Mouse (Mus musculus): Measurements from ENCODE around the gene Efcab12. TPM values are rescaled to one million over a fixed set of nuclear protein-coding genes. Genes with fewer than 3 reads are reported as not detected.
"Not testable (repeated sequence)": the region's sequence is repeated elsewhere in the genome, so short reads cannot be mapped to it uniquely, and the experiment has no call there.

The Efcab12 gene
- 1 to 10 TPM; 3.8 to 5.3 TPM for total RNA-seq (2021)

DNA sequence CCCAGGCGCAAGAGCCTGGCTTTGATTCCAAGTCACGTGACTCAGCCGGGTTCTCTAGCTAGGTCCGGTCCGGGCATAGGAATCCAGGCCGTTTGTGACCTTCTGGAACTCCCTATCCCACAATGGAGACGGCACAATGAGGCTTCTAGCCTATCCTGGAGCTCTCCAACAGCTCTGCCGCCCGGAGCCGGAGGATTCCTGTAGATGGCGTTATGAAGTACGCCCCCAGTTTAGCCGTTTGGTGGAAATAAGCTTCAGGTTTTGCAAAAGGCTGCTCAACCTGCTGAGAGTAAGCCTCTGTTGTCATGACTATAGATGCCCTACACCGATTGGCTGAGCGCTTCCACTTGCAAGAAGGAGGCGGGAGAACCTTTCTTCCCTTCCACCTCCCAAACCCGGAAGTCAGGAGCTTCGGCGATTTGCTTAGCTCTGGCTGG, at the start of gene Efcab12:
Efcab12 (minus strand) TSS at position 252 of the 437 bp plus-strand sequence.
- peak; percentile 65 to 68 for DNase-seq (ENCODE audit: low spot score in 2 of 2)
- intact Hi-C loops (cut with DNase I), result no loop called here

GRCm38 (mm10) chr6:115886894-115887293, 48.7 kb upstream of the Efcab12 start:
- intact Hi-C loops (cut with DNase I), result no loop called here
- DNase-seq (ENCODE audit: low spot score in 2 of 2), result no peak

DNA sequence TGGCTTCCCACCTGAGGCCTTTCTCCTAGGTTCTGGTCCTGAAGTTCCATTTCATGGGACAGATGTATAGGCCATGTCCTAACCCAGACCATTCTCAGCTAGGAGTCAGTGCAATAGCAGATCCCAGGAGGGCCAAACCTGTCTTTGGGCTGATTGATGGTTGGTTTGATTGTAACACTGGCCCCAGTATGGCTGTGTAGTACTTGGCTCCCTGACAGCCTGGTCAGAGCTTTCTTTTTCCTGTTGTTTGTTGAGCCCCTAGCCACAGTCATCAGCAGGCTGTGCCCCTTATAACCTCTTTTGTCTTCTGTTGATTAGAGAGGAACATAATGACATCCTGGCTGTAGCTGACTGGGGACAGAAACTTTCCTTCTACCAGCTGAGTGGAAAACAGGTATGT, 45.8 kb upstream of the Efcab12 start:
- DNase-seq (ENCODE audit: low spot score in 2 of 2), result no peak
- intact Hi-C loops (cut with DNase I), result no loop called here

DNA sequence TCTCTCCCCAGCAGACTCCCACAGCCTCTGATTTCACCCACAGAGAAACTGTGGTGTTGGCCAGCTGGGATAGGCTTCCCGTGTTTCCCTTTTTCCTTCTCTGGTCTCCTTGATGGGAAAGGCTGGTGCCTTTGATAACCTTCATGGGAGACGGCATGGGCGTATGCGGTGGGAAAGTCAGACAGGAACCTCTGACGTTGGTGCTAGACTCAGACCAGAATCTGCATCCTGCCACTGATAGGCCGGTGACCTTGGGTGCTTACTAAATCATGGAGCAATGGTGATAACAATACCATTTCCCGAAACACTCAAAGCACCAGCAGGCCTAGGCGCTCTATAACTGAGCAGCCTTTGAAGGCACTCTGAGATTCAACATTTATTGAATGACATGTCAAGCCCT, 42.5 kb upstream of the Efcab12 start:
- intact Hi-C loops (cut with DNase I), result no loop called here

GRCm38 (mm10) chr6:115879736-115880135, 41.5 kb upstream of the Efcab12 start:
- intact Hi-C loops (cut with DNase I), result no loop called here
- DNase-seq (ENCODE audit: low spot score in 2 of 2), result no peak

More for the DNA sequence above, 42.5 kb upstream of the Efcab12 start:
- DNase-seq (ENCODE audit: low spot score in 2 of 2), result no peak

GRCm38 (mm10) chr6:115878694-115879093, 40.5 kb upstream of the Efcab12 start:
- no peak for DNase-seq (ENCODE audit: low spot score in 2 of 2)
- intact Hi-C loops (cut with DNase I), result no loop called here

- intact Hi-C loops (cut with DNase I), result no loop called here
- DNase-seq (ENCODE audit: low spot score in 2 of 2), result no peak
Measured at GRCm38 (mm10) chr6:115877239-115877638, 39.0 kb upstream of the Efcab12 start.

DNA sequence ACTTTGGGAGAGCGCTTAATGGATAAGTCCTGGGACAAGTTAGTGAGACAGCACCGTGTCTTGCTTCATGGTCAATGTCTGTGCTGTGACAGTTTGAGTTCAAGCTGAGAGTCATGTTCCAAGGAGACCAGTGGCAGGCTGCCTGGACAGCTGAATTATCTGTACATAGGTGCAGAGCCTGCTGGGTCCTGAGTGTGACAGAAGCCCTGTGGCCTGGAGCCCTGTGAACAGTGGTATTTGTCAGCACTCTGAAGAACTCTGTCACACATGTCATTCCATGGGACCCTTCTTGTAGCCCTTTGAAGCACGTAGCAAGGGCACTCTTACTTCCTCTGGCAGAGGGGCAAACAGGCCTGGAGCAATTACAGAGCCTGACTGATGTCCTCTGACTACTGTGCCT, 33.1 kb upstream of the Efcab12 start:
- intact Hi-C loops (cut with DNase I); DNase-seq (ENCODE audit: low spot score in 2 of 2): not testable (repeated sequence)

DNA sequence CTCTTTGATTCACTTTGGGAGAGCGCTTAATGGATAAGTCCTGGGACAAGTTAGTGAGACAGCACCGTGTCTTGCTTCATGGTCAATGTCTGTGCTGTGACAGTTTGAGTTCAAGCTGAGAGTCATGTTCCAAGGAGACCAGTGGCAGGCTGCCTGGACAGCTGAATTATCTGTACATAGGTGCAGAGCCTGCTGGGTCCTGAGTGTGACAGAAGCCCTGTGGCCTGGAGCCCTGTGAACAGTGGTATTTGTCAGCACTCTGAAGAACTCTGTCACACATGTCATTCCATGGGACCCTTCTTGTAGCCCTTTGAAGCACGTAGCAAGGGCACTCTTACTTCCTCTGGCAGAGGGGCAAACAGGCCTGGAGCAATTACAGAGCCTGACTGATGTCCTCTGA, 28.9 kb upstream of the Efcab12 start:
- intact Hi-C loops (cut with DNase I); DNase-seq (ENCODE audit: low spot score in 2 of 2): not testable (repeated sequence)

GRCm38 (mm10) chr6:115865246-115865645, 27.0 kb upstream of the Efcab12 start:
- no peak for DNase-seq (ENCODE audit: low spot score in 2 of 2)
- intact Hi-C loops (cut with DNase I), result no loop called here

- DNase-seq (ENCODE audit: low spot score in 2 of 2), result peak; percentile 57 to 62
Measured at GRCm38 (mm10) chr6:115863340-115863841, 25.2 kb upstream of the Efcab12 start.

DNA sequence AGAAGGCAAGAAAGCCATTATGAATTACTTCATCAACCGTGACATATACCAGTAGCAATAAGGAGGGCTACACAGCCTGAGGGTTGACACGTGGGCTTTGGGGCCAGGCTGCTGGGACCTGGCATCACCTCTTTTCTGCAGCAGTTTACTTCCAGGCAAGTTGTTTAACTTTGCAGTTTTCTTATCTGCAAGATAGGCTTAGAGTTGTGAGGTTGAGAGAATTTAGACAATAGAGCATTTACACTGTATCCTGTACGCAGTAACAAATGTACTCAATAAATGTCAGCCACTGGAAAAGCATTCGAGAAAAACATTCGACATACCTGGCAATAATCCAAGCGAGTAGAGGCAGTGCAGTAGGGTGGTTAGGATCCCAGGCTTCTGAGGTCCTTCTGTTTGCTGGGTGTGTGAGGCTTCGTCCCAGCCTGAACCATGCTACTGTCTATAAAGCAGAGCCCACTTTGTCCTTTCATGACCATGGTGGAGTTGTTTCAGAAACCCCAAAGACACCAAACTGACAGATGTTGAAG, 21.9 kb upstream of the Efcab12 start:
- no peak for DNase-seq (ENCODE audit: low spot score in 2 of 2)
- intact Hi-C loops (cut with DNase I), result no loop called here

More at GRCm38 (mm10) chr6:115863340-115863841, 25.2 kb upstream of the Efcab12 start:
- intact Hi-C loops (cut with DNase I), result no loop called here

- intact Hi-C loops (cut with DNase I), result loop anchor here (10.0 kb wide), 1 partner anchor 46 kb away; no protein-coding TSS in a partner anchor
- DNase-seq (ENCODE audit: low spot score in 2 of 2), result no peak
Measured at GRCm38 (mm10) chr6:115859258-115859657, 21.0 kb upstream of the Efcab12 start.

DNA sequence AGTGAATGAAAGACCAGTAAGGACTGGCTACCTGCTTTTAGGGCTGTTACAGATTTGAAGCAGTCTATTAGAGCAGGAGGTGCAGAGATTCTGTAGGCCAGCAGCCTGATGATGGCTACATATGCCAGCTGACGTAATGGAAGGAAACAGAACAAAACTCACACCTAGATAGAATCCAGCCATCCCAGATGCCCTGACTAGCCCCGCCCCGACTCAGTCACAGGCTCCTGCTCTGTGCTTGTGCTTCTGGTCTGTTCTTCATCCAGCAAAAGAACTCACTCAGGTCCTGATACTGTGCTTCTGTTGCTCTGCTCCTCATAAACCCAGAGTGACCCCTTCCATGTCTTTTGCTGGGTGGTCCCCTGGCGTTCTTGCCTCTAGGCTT, 18.1 kb upstream of the Efcab12 start:
- DNase-seq (ENCODE audit: low spot score in 2 of 2), result no peak

GRCm38 (mm10) chr6:115855733-115856360, 17.6 kb upstream of the Efcab12 start:
- no peak for DNase-seq (ENCODE audit: low spot score in 2 of 2)
- intact Hi-C loops (cut with DNase I), result loop anchor here (10.0 kb wide), 1 partner anchor 49 kb away; no protein-coding TSS in a partner anchor

More for the DNA sequence above, 18.1 kb upstream of the Efcab12 start:
- intact Hi-C loops (cut with DNase I), result loop anchor here (10.0 kb wide), 1 partner anchor 48 kb away; no protein-coding TSS in a partner anchor

- no peak for DNase-seq (ENCODE audit: low spot score in 2 of 2)
- intact Hi-C loops (cut with DNase I), result loop anchor here (5.0 to 10.0 kb wide), 2 partner anchors 50 to 143 kb away; partner anchors contain the start of gene Plxnd1
Measured at GRCm38 (mm10) chr6:115854432-115854831, 16.2 kb upstream of the Efcab12 start.

DNA sequence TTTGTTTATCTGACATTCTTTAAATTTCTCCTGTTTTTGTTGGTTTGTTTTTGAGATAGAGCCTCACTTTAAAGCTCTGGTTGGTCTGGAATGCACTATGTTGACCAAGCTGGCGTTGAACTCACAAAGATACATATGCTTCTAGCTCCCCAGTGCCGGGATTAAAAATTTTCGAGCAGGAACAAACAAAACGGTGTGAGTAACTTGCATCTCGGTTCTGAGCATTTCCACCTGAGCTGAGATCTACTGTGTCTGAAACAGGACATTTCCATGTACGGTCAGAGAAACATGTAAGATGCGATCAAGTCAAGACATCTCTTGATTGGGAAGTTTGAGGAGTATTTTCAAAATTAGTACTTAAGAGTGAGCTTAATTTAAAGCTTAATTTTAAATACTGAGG, 15.8 kb upstream of the Efcab12 start:
- intact Hi-C loops (cut with DNase I), result loop anchor here (5.0 to 10.0 kb wide), 2 partner anchors 51 to 143 kb away; partner anchors contain the start of gene Plxnd1
- DNase-seq (ENCODE audit: low spot score in 2 of 2), result no peak

GRCm38 (mm10) chr6:115853091-115853813, 15.0 kb upstream of the Efcab12 start, which contains the start of the genes Mbd4 and Ift122:
Mbd4 (minus strand) TSS chr6:115853371.
Ift122 (plus strand) TSS chr6:115853470.
- intact Hi-C loops (cut with DNase I), result loop anchor here (5.0 to 10.0 kb wide), 2 partner anchors 52 to 144 kb away; partner anchors contain the start of gene Plxnd1

GRCm38 (mm10) chr6:115852446-115853090, 14.4 kb upstream of the Efcab12 start:
- intact Hi-C loops (cut with DNase I), result loop anchor here (5.0 to 10.0 kb wide), 2 partner anchors 52 to 145 kb away; partner anchors contain the start of gene Plxnd1

More at GRCm38 (mm10) chr6:115853091-115853813, 15.0 kb upstream of the Efcab12 start, which contains the start of the genes Mbd4 and Ift122:
- DNase-seq (ENCODE audit: low spot score in 2 of 2), result peak; percentile 99

More at GRCm38 (mm10) chr6:115852446-115853090, 14.4 kb upstream of the Efcab12 start:
- DNase-seq (ENCODE audit: low spot score in 2 of 2), result no peak
